Mouse (Mus musculus) lung, postnatal 0 days (tissue): ENCODE measurements around the gene Eloa.

Source experiments
- CTCF ChIP-seq: IDR thresholded peaks from 2 replicates; pipeline ENCODE4 v1.5.1; 2016; ENCODE audit warnings: antibody characterized with exemption, mild to moderate bottlenecking
- EP300 ChIP-seq: IDR thresholded peaks from 2 replicates; pipeline ENCODE4 v1.6.1; 2016; ENCODE audit warnings: antibody characterized with exemption, mild to moderate bottlenecking, control low read depth

DNA sequence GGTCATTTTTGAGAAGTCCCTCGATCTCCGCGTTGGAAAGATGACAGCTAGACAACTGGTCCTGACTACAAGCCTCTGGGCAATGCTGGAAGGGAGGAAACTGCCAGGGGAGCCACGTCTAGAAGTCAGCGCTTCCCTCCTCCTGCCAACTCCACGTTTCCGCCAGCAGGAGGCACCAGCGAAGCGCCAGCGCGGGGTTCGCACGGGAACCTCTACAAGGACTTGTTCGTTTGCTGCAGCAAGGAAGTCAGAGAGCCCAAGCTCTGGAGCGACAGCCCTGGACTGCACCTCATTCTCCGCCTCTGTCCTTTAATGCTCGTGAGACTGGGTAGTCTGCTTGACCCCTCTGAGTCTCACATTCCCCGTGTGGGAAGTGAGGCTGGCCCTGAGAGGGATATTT is 48.4 kb upstream of the Eloa start:
- TF ChIP-seq CTCF (peak; percentile 99), EP300 (no peak)
